Mouse (Mus musculus) limb, embryonic 13.5 days (tissue): Measurements from ENCODE around the gene Abhd17c. TPM values are rescaled to one million over a fixed set of nuclear protein-coding genes. Genes with fewer than 3 reads are reported as not detected.

ENCODE experiments used
- ATAC-seq: fragments of 200-750 bp; cut with Nextera tagmentation; 2 replicates; pipeline ENCODE4 v1.8.0; 2017; ENCODE audit warnings: low read depth, moderate number of reproducible peaks, moderate TSS enrichment; ENCODE audit not compliant: low FRiP score
- H3K27ac ChIP-seq: fragments of 300-500 bp; sonication (generic); 2 replicates; pipeline ENCODE4 v1.5.1; 2015; ENCODE audit warnings: inconsistent platforms, mild to moderate bottlenecking, moderate library complexity
- H3K27me3 ChIP-seq: fragments of 300-500 bp; sonication (generic); 2 replicates; pipeline ENCODE4 v1.6.1; 2015; ENCODE audit warnings: mild to moderate bottlenecking, inconsistent platforms
- H3K36me3 ChIP-seq: fragments of 300-500 bp; sonication (generic); 2 replicates; pipeline ENCODE4 v1.6.1; 2015; ENCODE audit warnings: inconsistent platforms, mild to moderate bottlenecking, moderate library complexity
- H3K4me1 ChIP-seq: fragments of 300-500 bp; sonication (generic); 2 replicates; pipeline ENCODE4 v1.6.1; 2015; ENCODE audit warnings: inconsistent platforms
- H3K4me2 ChIP-seq: fragments of 300-500 bp; sonication (generic); replicated peaks from 2 replicates; pipeline ENCODE4 v1.6.1; 2015; ENCODE audit warnings: inconsistent platforms, mild to moderate bottlenecking, moderate library complexity
- H3K4me3 ChIP-seq: fragments of 300-500 bp; sonication (generic); 2 replicates; pipeline ENCODE4 v1.5.1; 2015; ENCODE audit warnings: moderate library complexity, mild to moderate bottlenecking, inconsistent platforms
- H3K9ac ChIP-seq: fragments of 300-500 bp; sonication (generic); 2 replicates; pipeline ENCODE4 v1.6.1; 2015; ENCODE audit warnings: mild to moderate bottlenecking, inconsistent platforms
- H3K9me3 ChIP-seq: fragments of 300-500 bp; sonication (generic); 2 replicates; pipeline ENCODE4 v1.6.1; 2016; ENCODE audit warnings: inconsistent platforms
- WGBS: fragments of 180-500 bp; shearing (Covaris S2); methylation state at CpG from one replicate; pipeline ENCODE4 v1.1.7; 2015; 5-methylcytosine and 5-hydroxymethylcytosine counted together
- polyA plus RNA-seq: library from polyadenylated mRNA; unstranded; fragments of >200 nt; fragmentation: Nextera tagmentation; extraction: Ambion mirVana; gene quantifications from 2 replicates; pipeline ENCODE4 v1.2.1, GENCODE M21; 2015

Gene Abhd17c
- polyA plus RNA-seq, 1 experiment from 2014 or later: 25.4 TPM

GRCm38 (mm10) chr7:84171177-84171787, 19.6 kb upstream of the Abhd17c start:
- Histone ChIP-seq H3K4me1 (no peaks in the 10 kb centered on the region), H3K9me3 (no peaks in the 10 kb centered on the region), H3K36me3 (no peaks in the 10 kb centered on the region), H3K4me2 (no peak overlapping the region), H3K27ac (no peak overlapping the region), H3K9ac (no peak overlapping the region), H3K4me3 (no peak overlapping the region), H3K27me3 (no peaks in the 10 kb centered on the region)
- WGBS: 89% methylated on average over 1 of the region's 1 CpGs
- ATAC-seq: no peak

- Histone ChIP-seq H3K27ac (no peak overlapping the region), H3K4me3 (no peak overlapping the region), H3K9me3 (no peaks in the 10 kb centered on the region), H3K4me2 (no peak overlapping the region), H3K27me3 (no peaks in the 10 kb centered on the region), H3K4me1 (no peaks in the 10 kb centered on the region), H3K36me3 (no peaks in the 10 kb centered on the region), H3K9ac (no peak overlapping the region)
- 75% methylated on average over 2 of the region's 2 CpGs for WGBS
- ATAC-seq: no peak
Measured at GRCm38 (mm10) chr7:84168355-84168754, 16.7 kb upstream of the Abhd17c start.

GRCm38 (mm10) chr7:84166721-84167419, 15.2 kb upstream of the Abhd17c start:
- Histone ChIP-seq H3K36me3 (no peaks in the 10 kb centered on the region), H3K4me2 (no peak overlapping the region), H3K27ac (no peak overlapping the region), H3K4me3 (no peak overlapping the region), H3K9ac (no peak overlapping the region), H3K27me3 (no peaks in the 10 kb centered on the region), H3K9me3 (no peaks in the 10 kb centered on the region), H3K4me1 (no peaks in the 10 kb centered on the region)
- no peak for ATAC-seq
- 81% methylated on average over 4 of the region's 4 CpGs for WGBS

GRCm38 (mm10) chr7:84166007-84166406, 14.3 kb upstream of the Abhd17c start:
- H3K9ac ChIP-seq: no peak overlapping the region
- no peaks in the 10 kb centered on the region for H3K9me3 ChIP-seq
- no peaks in the 10 kb centered on the region for H3K27me3 ChIP-seq
- H3K4me3 ChIP-seq: no peak overlapping the region
- no peak for ATAC-seq
- no peaks in the 10 kb centered on the region for H3K4me1 ChIP-seq
- no peak overlapping the region for H3K27ac ChIP-seq
- no peak overlapping the region for H3K4me2 ChIP-seq
- H3K36me3 ChIP-seq: no peaks in the 10 kb centered on the region
- WGBS: 85% methylated on average over 1 of the region's 1 CpGs

- H3K9me3 ChIP-seq: no peaks in the 10 kb centered on the region
- H3K36me3 ChIP-seq: no peaks in the 10 kb centered on the region
- H3K9ac ChIP-seq: no peak overlapping the region
- 64% methylated on average over 3 of the region's 3 CpGs for WGBS
- H3K4me3 ChIP-seq: no peak overlapping the region
- no peak overlapping the region for H3K27ac ChIP-seq
- H3K27me3 ChIP-seq: no peaks in the 10 kb centered on the region
- no peak for ATAC-seq
- H3K4me2 ChIP-seq: no peak overlapping the region
- H3K4me1 ChIP-seq: no peaks in the 10 kb centered on the region
Measured at GRCm38 (mm10) chr7:84165288-84165687, 13.6 kb upstream of the Abhd17c start.

GRCm38 (mm10) chr7:84164880-84165279, 13.2 kb upstream of the Abhd17c start:
- Histone ChIP-seq H3K36me3 (no peaks in the 10 kb centered on the region), H3K4me2 (no peak overlapping the region), H3K4me1 (no peaks in the 10 kb centered on the region), H3K9me3 (no peaks in the 10 kb centered on the region), H3K27me3 (no peaks in the 10 kb centered on the region), H3K9ac (no peak overlapping the region), H3K27ac (no peak overlapping the region), H3K4me3 (no peak overlapping the region)
- WGBS: 87% methylated on average over 4 of the region's 4 CpGs
- no peak for ATAC-seq

GRCm38 (mm10) chr7:84164419-84164818, 12.7 kb upstream of the Abhd17c start:
- WGBS: 61% methylated on average over 2 of the region's 2 CpGs
- H3K9ac ChIP-seq: no peak overlapping the region
- no peak for ATAC-seq
- no peaks in the 10 kb centered on the region for H3K9me3 ChIP-seq
- H3K27ac ChIP-seq: no peak overlapping the region
- H3K4me2 ChIP-seq: no peak overlapping the region
- H3K4me1 ChIP-seq: no peaks in the 10 kb centered on the region
- no peaks in the 10 kb centered on the region for H3K27me3 ChIP-seq
- H3K36me3 ChIP-seq: no peaks in the 10 kb centered on the region
- no peak overlapping the region for H3K4me3 ChIP-seq

- no peak overlapping the region for H3K4me3 ChIP-seq
- 72% methylated on average over 4 of the region's 4 CpGs for WGBS
- no peaks in the 10 kb centered on the region for H3K9me3 ChIP-seq
Measured at GRCm38 (mm10) chr7:84163585-84163984, 11.9 kb upstream of the Abhd17c start.

GRCm38 (mm10) chr7:84159414-84159813, 7.7 kb upstream of the Abhd17c start:
- H3K36me3 ChIP-seq: no peaks in the 10 kb centered on the region
- H3K4me2 ChIP-seq: no peak overlapping the region
- H3K27ac ChIP-seq: no peak overlapping the region
- H3K4me3 ChIP-seq: no peak overlapping the region
- H3K27me3 ChIP-seq: no peaks in the 10 kb centered on the region
- ATAC-seq: no peak
- H3K4me1 ChIP-seq: no peaks in the 10 kb centered on the region
- WGBS: 84% methylated on average over 2 of the region's 2 CpGs
- H3K9me3 ChIP-seq: no peaks in the 10 kb centered on the region
- no peak overlapping the region for H3K9ac ChIP-seq

More at GRCm38 (mm10) chr7:84163585-84163984, 11.9 kb upstream of the Abhd17c start:
- Histone ChIP-seq H3K27me3 (no peaks in the 10 kb centered on the region), H3K27ac (no peak overlapping the region), H3K9ac (no peak overlapping the region), H3K4me1 (no peaks in the 10 kb centered on the region), H3K36me3 (no peaks in the 10 kb centered on the region), H3K4me2 (no peak overlapping the region)
- no peak for ATAC-seq

GRCm38 (mm10) chr7:84153821-84154220, 2.1 kb upstream of the Abhd17c start:
- Histone ChIP-seq H3K4me3 (no peak overlapping the region), H3K27me3 (no peaks in the 10 kb centered on the region), H3K4me2 (no peak overlapping the region), H3K27ac (no peak overlapping the region), H3K9me3 (no peaks in the 10 kb centered on the region), H3K4me1 (peaks cover 19% of the 10 kb centered on the region), H3K36me3 (no peaks in the 10 kb centered on the region; the same call in 1 of the 2 replicates), H3K9ac (no peak overlapping the region)
- 89% methylated on average over 4 of the region's 4 CpGs for WGBS
- no peak for ATAC-seq

- peaks cover 4% of the 10 kb centered on the region; the same call in 1 of the 2 replicates for H3K36me3 ChIP-seq
- ATAC-seq: no peak
- no peak overlapping the region; the same call in 1 of the 2 replicates for H3K4me3 ChIP-seq
- no peak overlapping the region for H3K9ac ChIP-seq
- H3K9me3 ChIP-seq: no peaks in the 10 kb centered on the region
- WGBS: 80% methylated on average over 4 of the region's 4 CpGs
- H3K4me2 ChIP-seq: peak overlapping the region; percentile 91
- H3K27ac ChIP-seq: no peak overlapping the region
- H3K27me3 ChIP-seq: no peaks in the 10 kb centered on the region
- peaks cover 25% of the 10 kb centered on the region for H3K4me1 ChIP-seq
Measured at GRCm38 (mm10) chr7:84152821-84153220, 1.1 kb upstream of the Abhd17c start.

GRCm38 (mm10) chr7:84152374-84152773, 681 bp upstream of the Abhd17c start:
- H3K9me3 ChIP-seq: no peaks in the 10 kb centered on the region
- H3K9ac ChIP-seq: no peak overlapping the region
- no peaks in the 10 kb centered on the region for H3K27me3 ChIP-seq
- peaks cover 25% of the 10 kb centered on the region for H3K4me1 ChIP-seq
- 56% methylated on average over 6 of the region's 6 CpGs for WGBS
- no peak for ATAC-seq
- H3K27ac ChIP-seq: no peak overlapping the region
- peaks cover 4% of the 10 kb centered on the region; the same call in 1 of the 2 replicates for H3K36me3 ChIP-seq
- peak overlapping the region; percentile 91 for H3K4me2 ChIP-seq
- peak overlapping the region; percentile 95 for H3K4me3 ChIP-seq
